ENCODE assay signal across 9 mouse cellular contexts in the genomic region with DNA sequence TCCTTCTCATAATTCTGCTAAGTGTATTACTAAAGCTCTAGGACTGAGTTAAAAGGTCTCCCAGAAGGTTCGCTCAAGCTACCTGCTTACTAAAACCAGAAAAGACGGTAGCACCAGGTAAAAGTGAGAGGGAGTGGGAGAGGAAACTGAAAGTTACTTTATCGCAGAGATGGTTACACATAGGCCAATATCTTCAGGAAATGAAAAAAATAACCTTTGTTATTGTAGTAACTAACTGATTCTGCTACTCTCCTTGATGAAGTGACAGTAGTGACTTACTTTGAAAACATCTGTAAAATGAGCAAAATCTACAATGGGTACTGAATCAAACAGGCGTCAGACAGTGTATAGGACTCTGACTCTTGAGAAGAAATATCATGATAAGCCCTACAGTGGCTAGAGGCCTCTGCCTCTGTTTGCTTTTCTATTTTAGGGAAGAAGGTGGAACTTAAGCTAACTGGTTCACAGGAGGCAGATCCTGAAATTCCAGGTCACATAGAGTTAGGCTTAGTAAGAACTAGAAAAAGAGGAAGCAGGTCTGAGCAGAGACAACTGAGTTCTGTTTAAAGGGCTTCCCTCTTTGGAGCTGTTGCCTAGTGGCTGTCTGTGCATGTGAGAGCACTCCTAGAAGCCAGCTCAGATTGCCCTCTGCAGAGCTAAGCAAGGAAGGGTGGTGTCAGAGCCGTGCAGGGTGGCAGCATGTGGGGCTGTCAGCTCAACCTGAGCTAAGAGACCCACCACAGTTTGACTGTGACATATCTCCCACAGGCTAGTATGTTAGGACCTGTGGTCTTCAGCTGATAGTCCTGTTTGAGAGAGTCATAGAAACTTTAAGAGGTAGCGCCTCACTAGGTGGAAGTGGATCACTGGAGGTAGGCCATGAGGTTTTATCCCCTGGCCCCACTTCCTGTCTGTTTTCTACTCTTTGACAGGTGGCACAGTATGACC.
A peak's percentile ranks its signal among the peaks of the same experiment; 100 is the strongest.
DNase-seq lines count a peak whose midpoint lies in the region; ATAC-seq and TF ChIP-seq lines count a peak whose summit lies in the region.
"Had no signal": no experiment of that assay in that cellular context is flagged by ENCODE, and none has a peak within 500 bp of the region (broad histone marks: within the 10 kb centered on the region; RNA-seq: fewer than 3 reads in every experiment).

No protein-coding gene starts in this region.

- WGBS in bone marrow, adult 2 months = 22% methylated on average over 6 of the region's 6 CpGs
- 36% methylated on average over 6 of the region's 6 CpGs for WGBS in liver, embryonic 15.5 days (ENCODE audit: insufficient replicate concordance)
- WGBS in kidney, embryonic 15.5 days = 79% methylated on average over 6 of the region's 6 CpGs
- WGBS in limb, embryonic 10.5 days = 91% methylated on average over 6 of the region's 6 CpGs

- H3K4me3 ChIP-seq in bone marrow, adult 2 months (replicated peaks; ENCODE audit: control insufficient read depth, low read depth, low read length) = no peak overlapping the region
- H3K4me3 ChIP-seq in liver, embryonic 15.5 days (replicated peaks) = no peak overlapping the region
- no peak overlapping the region for H3K4me3 ChIP-seq in kidney, embryonic 15.5 days (replicated peaks)
- no peak overlapping the region for H3K4me3 ChIP-seq in limb, embryonic 10.5 days

- H3K27me3 ChIP-seq in liver, embryonic 15.5 days = no peaks in the 10 kb centered on the region
- no peaks in the 10 kb centered on the region for H3K27me3 ChIP-seq in kidney, embryonic 15.5 days
- no peaks in the 10 kb centered on the region for H3K27me3 ChIP-seq in limb, embryonic 10.5 days (ENCODE audit: low read depth, poor library complexity, severe bottlenecking)

- peak; percentile 56 for DNase-seq in CD4-positive, CD25-positive, alpha-beta regulatory T cell, adult 2 months (ENCODE audit: low read depth, low spot score)
- peak; percentile 61 to 64 for DNase-seq in spleen, postnatal 36 days (ENCODE audit: low spot score in 2 of 2)
- DNase-seq in limb, embryonic 10.5 days (ENCODE audit: low spot score) = no peak
- DNase-seq in gastrocnemius, postnatal 25 days = no peak
- DNase-seq: gastrocnemius, postnatal 14 days; midbrain, embryonic 14.5 days had no signal

- TF ChIP-seq POLR2A in bone marrow, adult 2 months (IDR thresholded peaks at IDR 0.05; ENCODE audit: borderline replicate concordance, control insufficient read depth, low read depth, low read length) = no peak

- H3K9ac ChIP-seq in liver, embryonic 15.5 days = no peak overlapping the region
- H3K9ac ChIP-seq in kidney, embryonic 15.5 days = no peak overlapping the region

- H3K36me3 ChIP-seq in liver, embryonic 15.5 days (replicated peaks) = no peaks in the 10 kb centered on the region
- H3K36me3 ChIP-seq in kidney, embryonic 15.5 days = no peaks in the 10 kb centered on the region
- peaks cover 20% of the 10 kb centered on the region for H3K36me3 ChIP-seq in limb, embryonic 10.5 days

- ATAC-seq in liver, embryonic 15.5 days (ENCODE audit: insufficient read depth) = no peak
- no peak for ATAC-seq in kidney, embryonic 15.5 days (replicated peaks; ENCODE audit: low FRiP score)

- TF ChIP-seq CTCF in bone marrow, adult 2 months (IDR thresholded peaks at IDR 0.05; ENCODE audit: control insufficient read depth, insufficient read depth, low read length) = no peak

- H3K9me3 ChIP-seq in liver, embryonic 15.5 days (replicated peaks) = no peaks in the 10 kb centered on the region
- H3K9me3 ChIP-seq in kidney, embryonic 15.5 days (replicated peaks) = no peaks in the 10 kb centered on the region
- H3K9me3 ChIP-seq in limb, embryonic 10.5 days (replicated peaks) = no peaks in the 10 kb centered on the region

- H3K4me2 ChIP-seq in liver, embryonic 15.5 days = no peak overlapping the region
- no peak overlapping the region for H3K4me2 ChIP-seq in kidney, embryonic 15.5 days

- H3K27ac ChIP-seq in bone marrow, adult 2 months (ENCODE audit: control insufficient read depth, insufficient read depth, low read depth, low read length, poor library complexity) = peak overlapping the region; percentile 77
- 0 out of 2 replicates have a peak overlapping the region, but pooled peaks have one; percentile 35 for H3K27ac ChIP-seq in liver, embryonic 15.5 days (replicated peaks)
- no peak overlapping the region for H3K27ac ChIP-seq in kidney, embryonic 15.5 days
- H3K27ac ChIP-seq in limb, embryonic 10.5 days = no peak overlapping the region

- peaks cover 9% of the 10 kb centered on the region for H3K4me1 ChIP-seq in bone marrow, adult 2 months (ENCODE audit: control insufficient read depth, insufficient read depth, low read length)
- H3K4me1 ChIP-seq in liver, embryonic 15.5 days (replicated peaks) = peaks cover 52% of the 10 kb centered on the region
- H3K4me1 ChIP-seq in kidney, embryonic 15.5 days = peaks cover 10% of the 10 kb centered on the region
- H3K4me1 ChIP-seq in limb, embryonic 10.5 days = peaks cover 6% of the 10 kb centered on the region

Comparison
In these comparisons a context has a peak if more than half of its experiments do, and no peak if none do; other contexts are left out.
1. DNase-seq: peak in CD4-positive, CD25-positive, alpha-beta regulatory T cell, adult 2 months (single experiment) and spleen, postnatal 36 days (2 of 2); none in limb, embryonic 10.5 days (single experiment) and gastrocnemius, postnatal 25 days (single experiment).
2. H3K27ac ChIP-seq: peak in bone marrow, adult 2 months (single experiment) and liver, embryonic 15.5 days (single experiment); none in kidney, embryonic 15.5 days (single experiment) and limb, embryonic 10.5 days (single experiment).